In genomic region chr9:77172044-77172443, GRCm38 (mm10) we compare ENCODE assay signal across 19 mouse cellular contexts.
DNase-seq lines count a peak whose midpoint lies in the region; ATAC-seq and TF ChIP-seq lines count a peak whose summit lies in the region.
"Had no signal": no experiment of that assay in that cellular context is flagged by ENCODE, and none has a peak within 500 bp of the region (broad histone marks: within the 10 kb centered on the region; RNA-seq: fewer than 3 reads in every experiment).

No protein-coding gene starts in this region.

- H3K4me1 ChIP-seq in megakaryocyte, embryonic 14.5 days, result peaks cover 8% of the 10 kb centered on the region
- H3K4me1 ChIP-seq: forebrain, embryonic 15.5 days; heart, embryonic 13.5 days; hindbrain, embryonic 10.5 days; limb, embryonic 12.5 days; liver, embryonic 13.5 days; neural tube, embryonic 15.5 days had no signal

- no peaks in the 10 kb centered on the region for H3K9me3 ChIP-seq in megakaryocyte, embryonic 14.5 days
- H3K9me3 ChIP-seq: forebrain, embryonic 15.5 days; heart, embryonic 13.5 days; hindbrain, embryonic 10.5 days; limb, embryonic 12.5 days; liver, embryonic 13.5 days; neural tube, embryonic 15.5 days had no signal

- H3K27me3 ChIP-seq in megakaryocyte, embryonic 14.5 days (replicated peaks), result no peaks in the 10 kb centered on the region
- no peaks in the 10 kb centered on the region for H3K27me3 ChIP-seq in C2C12 (ENCODE audit: control insufficient read depth, insufficient read depth, insufficient read length)
- H3K27me3 ChIP-seq: forebrain, embryonic 15.5 days; heart, embryonic 13.5 days; limb, embryonic 12.5 days; liver, embryonic 13.5 days; neural tube, embryonic 15.5 days had no signal

- TF ChIP-seq CTCF in C2C12 (IDR thresholded peaks at IDR 0.05; ENCODE audit: control insufficient read depth, insufficient read depth, insufficient read length), result no peak

- H3K79me2 ChIP-seq in C2C12 (ENCODE audit: control insufficient read depth, insufficient read depth), result no peaks in the 10 kb centered on the region

- ATAC-seq in megakaryocyte, adult 5-6 weeks (ENCODE audit: poor library complexity, severe bottlenecking), result no peak
- ATAC-seq: forebrain, embryonic 15.5 days had no signal

- no peak overlapping the region for H3ac ChIP-seq in C2C12 (ENCODE audit: control insufficient read depth, insufficient read length, low read depth)

- no peaks in the 10 kb centered on the region for H3K36me3 ChIP-seq in megakaryocyte, embryonic 14.5 days (replicated peaks; ENCODE audit: low read length)
- H3K36me3 ChIP-seq in C2C12 (ENCODE audit: control insufficient read depth, insufficient read depth), result no peaks in the 10 kb centered on the region
- H3K36me3 ChIP-seq: forebrain, embryonic 15.5 days; hindbrain, embryonic 10.5 days; limb, embryonic 12.5 days; liver, embryonic 13.5 days; neural tube, embryonic 15.5 days had no signal

- no peaks in the 10 kb centered on the region for H3K79me3 ChIP-seq in C2C12 (ENCODE audit: low read depth)

- peak; percentile 16 for DNase-seq in brain, adult 2 months (ENCODE audit: low read depth, low spot score)
- DNase-seq in lung, postnatal 36 days, result peak; percentile 56
- no peak for DNase-seq in kidney, postnatal 4 days
- no peak for DNase-seq in layer of hippocampus, postnatal 14 days (ENCODE audit: low spot score in 2 of 2)
- DNase-seq: cerebellum, adult 8-10 months; gastrocnemius, adult 2 months; kidney, adult 2 months; kidney, postnatal 25 days; layer of hippocampus, adult 9-11 months; liver, embryonic 13.5 days; thymus, postnatal 14 days had no signal

- H3K4me3 ChIP-seq in megakaryocyte, embryonic 14.5 days (replicated peaks), result peak overlapping the region; percentile 42
- H3K4me3 ChIP-seq in C2C12 (ENCODE audit: insufficient read depth, poor library complexity, severe bottlenecking), result no peak overlapping the region
- H3K4me3 ChIP-seq: forebrain, embryonic 15.5 days; gastrocnemius, adult 2 months; heart, embryonic 13.5 days; hindbrain, embryonic 10.5 days; limb, embryonic 12.5 days; liver, embryonic 13.5 days; neural tube, embryonic 15.5 days had no signal

TF ChIP-seq in C2C12, 6 proteins besides CTCF, POLR2A, EP300 and RAD21:
- TF ChIP-seq MYOD1 (IDR thresholded peaks at IDR 0.05; ENCODE audit: control insufficient read depth, insufficient read length, low read depth), result peak; percentile 71
- TF ChIP-seq FOSL1 (IDR thresholded peaks at IDR 0.05; ENCODE audit: insufficient read depth, low read length, poor library complexity, severe bottlenecking), result peak; percentile 64
- TF ChIP-seq MAX (IDR thresholded peaks at IDR 0.05), result no peak
- TF ChIP-seq USF1 (IDR thresholded peaks at IDR 0.05; ENCODE audit: low read depth), result no peak
- no peak for TF ChIP-seq CEBPB (IDR thresholded peaks at IDR 0.05; ENCODE audit: low read depth)
- no peak for TF ChIP-seq MYOG (IDR thresholded peaks at IDR 0.05; ENCODE audit: control insufficient read depth, extremely low read depth, insufficient read length)

Comparison
In these comparisons a context has a peak if more than half of its experiments do, and no peak if none do; other contexts are left out.
1. DNase-seq: peak in brain, adult 2 months (single experiment) and lung, postnatal 36 days (single experiment); none in kidney, postnatal 4 days (0 of 2) and layer of hippocampus, postnatal 14 days (0 of 2).